Mouse (Mus musculus) bone marrow macrophage, adult 2 months (primary cell): ENCODE results near the gene Traf3ip1.

Experiments used
- CTCF ChIP-seq: IDR thresholded peaks from 2 replicates; pipeline ENCODE4 v1.5.1; 2012; ENCODE audit warnings: low read depth, mild to moderate bottlenecking, low read length, moderate library complexity
- POLR2A ChIP-seq: IDR thresholded peaks from 2 replicates; pipeline ENCODE4 v1.6.1; 2012; ENCODE audit warnings: mild to moderate bottlenecking, low read depth, low read length, borderline replicate concordance

DNA sequence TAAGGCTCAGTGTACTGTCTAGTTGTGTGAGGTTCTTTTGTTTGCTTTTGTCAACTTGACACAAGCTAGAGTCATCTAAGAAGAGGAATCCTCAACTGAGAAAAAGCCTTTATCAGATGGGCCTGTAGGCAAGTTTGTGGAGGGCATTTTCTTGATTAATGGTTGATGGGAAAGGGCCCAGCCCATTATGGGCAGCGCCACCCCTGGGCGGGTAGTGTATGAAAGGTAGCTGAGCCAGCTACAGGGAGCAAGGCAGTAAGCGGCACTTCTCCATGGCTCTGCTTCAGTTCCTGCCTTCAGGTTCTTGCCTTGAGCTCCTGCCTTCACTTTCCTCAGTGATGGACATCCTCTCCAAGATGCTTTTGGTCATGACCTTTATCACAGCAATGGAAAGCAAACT, 8.3 kb upstream of the Traf3ip1 start:
- TF ChIP-seq POLR2A (no peak), CTCF (no peak)
